Mouse (Mus musculus): ENCODE measurements around the gene Sec22c. TPM values are rescaled to one million over a fixed set of nuclear protein-coding genes. Genes with fewer than 3 reads are reported as not detected.

Gene Sec22c
- total RNA-seq, 2 experiments from 2014 or later: 2.6 to 4.8 TPM

DNA sequence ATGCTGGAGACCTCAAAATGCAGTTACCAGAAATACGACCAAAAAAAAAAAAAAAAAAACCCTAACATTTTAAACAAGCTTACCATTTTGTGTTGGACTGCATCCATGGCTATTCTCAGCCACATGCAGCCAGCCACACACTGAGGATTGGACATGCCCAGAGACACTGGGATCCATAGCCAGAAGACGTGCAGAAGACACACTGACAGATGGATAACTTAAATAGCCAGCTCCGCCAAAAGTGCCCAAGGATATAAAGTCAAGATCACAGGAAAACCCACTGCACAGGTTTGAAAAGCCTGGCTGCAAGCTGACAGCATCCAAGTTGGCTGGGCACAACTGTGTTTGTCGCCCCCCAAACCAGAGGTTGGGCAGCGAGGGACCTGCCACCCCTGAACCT lies 41.2 kb downstream of the Sec22c start:
- Histone ChIP-seq H3K4me3 (no peak overlapping the region), H3K27ac (no peak overlapping the region)
- TF ChIP-seq CTCF (IDR thresholded peaks at IDR 0.05): no peak
- no peak for DNase-seq
- intact Hi-C loops (cut with DNase I): no loop called here

DNA sequence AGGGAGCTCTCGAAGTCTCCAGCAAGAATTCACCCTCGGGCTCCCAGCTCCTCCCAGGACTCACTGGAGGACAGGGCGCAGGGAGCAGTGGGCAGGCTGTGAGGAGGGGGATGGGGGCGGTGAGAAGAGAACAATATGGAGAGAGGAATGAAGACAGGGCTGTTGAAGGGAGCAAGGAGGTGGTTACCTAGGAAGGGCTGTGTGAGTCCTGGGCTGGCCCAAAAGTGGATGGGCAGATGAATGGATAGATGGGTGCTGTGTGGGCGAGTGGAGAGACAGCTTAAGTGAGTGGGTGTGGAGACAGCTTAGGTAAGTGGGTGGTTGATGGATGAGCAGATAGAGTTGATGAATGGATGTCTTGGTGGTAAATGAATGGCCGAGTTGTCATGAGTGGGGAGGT lies 41.8 kb downstream of the Sec22c start:
- no peak overlapping the region for H3K4me3 ChIP-seq
- no peak for TF ChIP-seq CTCF (IDR thresholded peaks at IDR 0.05)
- intact Hi-C loops (cut with DNase I): no loop called here
- DNase-seq: no peak
- H3K27ac ChIP-seq: no peak overlapping the region

DNA sequence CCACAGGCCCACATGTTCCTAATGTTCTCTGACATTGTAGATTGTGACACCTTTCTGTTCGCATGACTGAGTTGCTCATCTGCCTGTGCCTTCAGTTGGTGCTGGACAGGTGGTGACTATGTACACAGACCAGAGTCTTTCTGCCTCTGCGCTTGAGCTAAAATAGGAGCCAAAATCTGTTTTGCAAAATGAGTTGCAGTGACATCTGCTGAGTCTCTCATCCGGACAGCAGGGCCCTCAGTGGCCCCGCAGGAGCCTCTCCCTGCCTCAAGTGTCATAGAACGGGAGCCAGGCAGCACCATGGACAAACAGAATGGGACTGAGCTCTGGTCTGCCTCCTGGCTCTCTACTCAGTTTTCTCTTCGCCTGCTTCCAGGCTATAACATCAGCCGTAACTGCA lies 45.5 kb downstream of the Sec22c start:
- intact Hi-C loops (cut with DNase I): no loop called here
- no peak for TF ChIP-seq CTCF (IDR thresholded peaks at IDR 0.05)
- Histone ChIP-seq H3K4me3 (no peak overlapping the region), H3K27ac (no peak overlapping the region)
- no peak for DNase-seq

DNA sequence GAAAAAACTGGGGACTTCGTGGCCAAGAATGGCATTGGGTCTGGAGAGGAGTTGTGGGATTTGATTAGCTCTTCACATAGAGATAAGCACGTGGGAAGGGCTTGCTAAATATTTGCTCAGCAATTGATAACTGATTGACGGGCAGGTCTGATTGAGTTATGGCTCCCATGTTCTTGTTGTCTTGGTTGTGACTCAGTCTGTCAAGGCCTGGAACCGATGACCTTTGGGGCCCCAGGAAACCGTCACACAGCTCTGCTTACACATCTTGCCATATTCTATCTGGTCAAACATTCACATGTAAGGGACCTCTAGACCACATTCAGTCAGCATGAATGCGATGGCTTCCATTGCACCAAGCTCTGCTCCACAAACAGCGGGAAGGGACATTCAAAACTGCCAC lies 47.0 kb downstream of the Sec22c start:
- DNase-seq: no peak
- no peak for TF ChIP-seq CTCF (IDR thresholded peaks at IDR 0.05)
- no peak overlapping the region for H3K27ac ChIP-seq
- H3K4me3 ChIP-seq: no peak overlapping the region
- intact Hi-C loops (cut with DNase I): no loop called here

DNA sequence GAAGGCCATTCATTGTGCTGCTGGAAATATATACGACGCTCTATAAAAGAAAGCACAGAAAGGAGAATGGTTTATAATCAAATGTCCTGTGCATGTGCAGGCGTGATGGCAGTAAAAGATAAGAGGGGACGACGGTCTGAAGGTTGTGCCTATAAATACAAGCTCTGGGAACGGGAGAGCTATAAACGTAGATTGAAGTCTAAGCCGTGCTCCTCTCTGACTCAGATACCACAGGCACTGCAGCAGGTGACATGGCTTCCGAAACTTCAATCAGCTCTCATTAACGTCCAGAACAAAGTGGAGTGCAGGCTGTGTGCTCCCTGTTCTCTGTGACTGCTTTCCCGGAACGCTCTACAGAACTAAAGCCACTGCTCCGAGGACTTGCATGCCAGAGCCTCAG lies 48.1 kb downstream of the Sec22c start:
- TF ChIP-seq CTCF (IDR thresholded peaks at IDR 0.05): no peak
- Histone ChIP-seq H3K27ac (no peak overlapping the region), H3K4me3 (no peak overlapping the region)
- no peak for DNase-seq
- intact Hi-C loops (cut with DNase I): no loop called here

DNA sequence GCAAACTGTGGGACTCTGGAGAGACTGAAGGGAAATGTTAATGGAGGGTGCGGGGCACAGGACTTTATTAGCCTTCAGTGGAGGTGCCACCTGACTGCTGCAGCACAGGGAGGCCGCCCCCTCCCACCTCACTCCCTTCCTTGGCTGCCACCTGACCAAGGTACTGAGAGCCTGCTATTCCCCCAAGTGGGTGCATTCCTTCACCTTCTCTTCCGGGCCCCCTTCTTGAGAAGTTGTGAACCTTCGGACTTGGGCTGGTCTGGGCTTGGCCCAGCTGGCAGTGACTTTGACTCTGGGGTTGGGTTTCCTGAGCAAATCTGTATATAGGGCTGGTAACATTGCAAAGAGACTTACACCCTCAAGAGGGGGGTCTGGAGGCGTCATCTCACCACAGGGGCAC lies 49.0 kb downstream of the Sec22c start:
- H3K27ac ChIP-seq: no peak overlapping the region
- no peak for TF ChIP-seq CTCF (IDR thresholded peaks at IDR 0.05)
- H3K4me3 ChIP-seq: no peak overlapping the region
- DNase-seq: no peak
- intact Hi-C loops (cut with DNase I): no loop called here

DNA sequence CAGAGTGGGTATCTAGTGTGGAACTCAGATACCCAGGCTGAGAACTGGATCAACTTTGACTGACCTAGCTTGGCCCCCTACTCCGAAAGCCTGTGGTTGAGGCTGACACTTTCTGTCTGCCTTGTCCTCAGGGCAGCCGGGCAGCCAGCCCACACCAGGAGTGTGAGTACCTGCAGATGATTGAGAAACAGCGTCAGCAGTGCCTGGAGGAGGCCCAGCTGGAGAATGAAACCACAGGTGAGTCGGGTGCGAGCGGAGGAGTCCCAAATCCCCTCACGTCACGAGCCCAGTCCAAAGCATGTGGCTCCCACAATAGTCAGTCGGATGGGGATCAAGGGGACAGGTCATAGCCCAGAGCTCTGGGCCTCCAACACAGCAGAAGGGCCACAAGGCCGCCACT lies 51.6 kb downstream of the Sec22c start:
- TF ChIP-seq CTCF (IDR thresholded peaks at IDR 0.05): no peak
- intact Hi-C loops (cut with DNase I): no loop called here
- DNase-seq: peak; percentile 9
- H3K27ac ChIP-seq: no peak overlapping the region
- no peak overlapping the region for H3K4me3 ChIP-seq

DNA sequence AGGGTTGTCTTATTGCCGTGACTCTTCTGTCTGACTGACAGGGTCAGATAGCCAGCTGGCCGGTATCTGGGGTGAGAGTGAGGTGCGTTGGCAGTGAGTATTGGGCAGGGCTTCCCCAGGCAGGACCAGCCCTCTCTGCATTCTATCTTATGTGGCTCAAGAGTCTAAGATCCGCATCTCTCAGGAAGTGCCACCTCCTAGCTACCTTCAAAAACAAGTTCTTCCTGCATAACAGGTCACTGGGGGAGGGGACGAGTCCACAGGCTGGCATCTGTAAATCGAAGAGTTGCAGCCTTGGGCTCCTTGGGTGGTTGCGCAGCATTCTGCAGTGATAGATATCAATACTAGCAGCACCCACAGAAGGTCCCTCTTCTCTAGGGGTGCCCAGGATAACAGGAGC lies 58.3 kb downstream of the Sec22c start:
- intact Hi-C loops (cut with DNase I): no loop called here
- no peak overlapping the region for H3K27ac ChIP-seq
- TF ChIP-seq CTCF (IDR thresholded peaks at IDR 0.05): no peak
- no peak overlapping the region for H3K4me3 ChIP-seq
- no peak for DNase-seq

DNA sequence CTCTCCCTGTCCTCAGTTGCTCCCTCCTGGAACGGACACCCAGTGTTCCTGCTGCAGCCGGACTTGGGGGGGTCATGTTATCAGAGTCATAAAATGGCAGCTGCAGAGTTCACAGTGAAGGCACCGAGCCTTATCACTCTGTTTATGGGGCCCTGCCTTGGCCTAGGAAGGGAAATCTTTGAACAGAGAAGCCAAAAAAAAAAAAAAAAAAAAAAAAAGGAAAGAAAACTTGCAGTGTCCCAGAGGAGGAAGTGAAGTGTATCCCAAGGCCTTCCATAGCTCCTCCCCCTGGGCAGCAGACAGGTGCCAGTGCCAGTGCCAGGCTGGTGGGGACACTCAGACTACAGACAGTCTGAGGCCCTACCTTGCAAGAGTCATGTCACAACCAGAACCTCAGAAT lies 60.4 kb downstream of the Sec22c start:
- H3K4me3 ChIP-seq: no peak overlapping the region
- DNase-seq: no peak
- TF ChIP-seq CTCF (IDR thresholded peaks at IDR 0.05): no peak
- no peak overlapping the region for H3K27ac ChIP-seq
- intact Hi-C loops (cut with DNase I): no loop called here

DNA sequence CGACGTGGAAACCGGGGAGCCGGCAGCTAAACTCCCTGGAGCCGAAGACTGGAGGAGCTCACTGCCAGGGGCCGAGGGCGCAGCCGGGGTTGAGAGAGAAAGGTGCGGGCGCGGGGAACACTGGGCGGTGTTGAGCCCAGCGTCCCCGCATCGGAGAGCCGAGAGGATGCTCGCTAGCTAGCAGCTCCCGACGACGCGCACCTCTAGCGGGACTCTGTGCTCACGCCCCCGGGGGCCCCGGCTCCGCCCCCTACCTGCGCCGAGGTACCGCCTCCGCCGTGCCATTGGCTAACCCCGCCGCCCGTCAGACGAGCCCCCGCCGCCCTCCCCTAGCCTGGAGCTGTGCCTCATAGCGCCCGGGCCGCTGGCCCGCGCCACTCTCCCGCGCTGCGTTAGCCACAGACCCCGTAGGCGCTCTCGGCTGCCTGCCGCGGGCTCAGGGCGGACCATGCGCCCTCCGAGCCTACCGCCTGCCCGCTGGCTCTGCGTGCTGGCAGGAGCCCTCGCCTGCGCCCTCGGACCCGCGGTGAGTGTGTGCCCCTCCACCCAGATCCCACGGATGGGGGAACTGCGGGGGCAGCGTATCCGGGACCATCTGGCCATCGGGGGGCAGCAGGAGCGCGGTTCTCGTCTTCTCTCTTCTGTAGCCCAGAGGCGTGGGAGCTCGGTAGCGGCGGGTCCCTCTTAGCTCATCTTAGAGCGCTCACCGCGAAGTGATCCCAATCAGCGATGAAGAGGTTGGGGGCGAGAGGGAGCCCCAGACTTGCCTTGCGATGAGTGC lies 62.7 kb downstream of the Sec22c start, which contains the start of gene Vipr1:
Vipr1 (plus strand) TSS at position 316 of the 781 bp plus-strand sequence.
- H3K4me3 ChIP-seq: peak within 1 kb of the TSS; percentile 73
- intact Hi-C loops (cut with DNase I): loop anchor here (1.0 kb wide), 1 partner anchor 37 kb away; no protein-coding TSS in a partner anchor
- DNase-seq: peak; percentile 68
- H3K27ac ChIP-seq: peak within 1 kb of the TSS; percentile 61
- TF ChIP-seq CTCF (IDR thresholded peaks at IDR 0.05): no peak

DNA sequence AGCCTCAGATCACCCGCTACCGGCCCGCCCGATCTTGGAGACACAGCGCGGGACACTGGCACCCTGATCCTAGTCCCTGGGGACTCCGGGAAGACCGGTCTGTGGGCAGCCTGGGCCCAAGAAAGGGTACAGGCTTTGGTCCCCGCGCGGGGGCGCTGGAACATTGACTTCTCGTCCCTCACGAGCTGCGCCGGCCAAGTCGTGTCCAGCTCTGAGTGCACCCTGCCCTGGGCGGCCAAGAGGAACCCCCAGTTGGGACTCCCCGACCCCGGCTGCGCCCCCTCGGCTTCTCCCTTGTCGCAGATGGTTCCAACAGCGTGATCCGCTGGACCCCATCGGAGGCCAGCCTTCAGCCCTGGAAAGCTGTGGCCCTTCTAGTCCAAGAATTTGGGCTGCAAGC lies 63.3 kb downstream of the Sec22c start, which contains the start of gene Lyzl4:
Lyzl4 (minus strand) TSS at position 96 of the 400 bp plus-strand sequence.
- intact Hi-C loops (cut with DNase I): loop anchor here (1.0 kb wide), 1 partner anchor 37 kb away; no protein-coding TSS in a partner anchor
- DNase-seq: peak; percentile 89
- peak within 1 kb of the TSS; percentile 73 for H3K4me3 ChIP-seq
- H3K27ac ChIP-seq: peak within 1 kb of the TSS; percentile 61
- peak; percentile 75 for TF ChIP-seq CTCF (IDR thresholded peaks at IDR 0.05)

DNA sequence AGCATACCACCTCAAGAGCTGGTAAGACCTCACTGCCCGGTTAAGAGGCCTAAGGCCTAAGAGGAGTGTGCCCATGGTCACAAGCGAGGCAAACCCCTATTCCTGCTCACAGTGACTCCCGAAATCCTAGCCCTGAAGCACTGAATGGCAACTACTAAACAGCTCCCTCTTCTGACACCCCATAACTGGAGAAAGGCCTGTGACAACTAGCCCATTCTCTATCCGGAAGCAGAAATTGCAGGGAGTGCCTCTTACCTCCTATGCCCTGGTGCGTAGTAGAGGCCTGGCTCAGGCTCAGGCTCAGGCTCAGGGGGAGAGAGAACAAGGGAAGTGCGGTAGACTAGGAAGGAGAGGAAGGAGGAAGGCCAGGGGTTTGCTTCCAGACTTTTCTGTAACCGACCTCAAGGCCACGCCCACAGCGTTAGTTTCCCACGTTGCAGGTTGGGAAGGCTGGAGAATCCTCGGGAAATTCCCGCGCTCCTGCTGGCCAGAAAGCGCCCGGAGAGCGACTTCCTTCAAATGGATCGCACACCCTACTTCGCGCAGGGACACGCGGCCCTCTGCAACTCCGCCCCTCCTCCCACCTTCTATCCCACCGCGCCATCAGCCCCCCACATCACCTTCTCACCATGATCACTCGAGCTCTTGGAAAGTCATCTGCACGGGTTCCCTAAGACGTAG lies 63.9 kb downstream of the Sec22c start:
- intact Hi-C loops (cut with DNase I): no loop called here

DNA sequence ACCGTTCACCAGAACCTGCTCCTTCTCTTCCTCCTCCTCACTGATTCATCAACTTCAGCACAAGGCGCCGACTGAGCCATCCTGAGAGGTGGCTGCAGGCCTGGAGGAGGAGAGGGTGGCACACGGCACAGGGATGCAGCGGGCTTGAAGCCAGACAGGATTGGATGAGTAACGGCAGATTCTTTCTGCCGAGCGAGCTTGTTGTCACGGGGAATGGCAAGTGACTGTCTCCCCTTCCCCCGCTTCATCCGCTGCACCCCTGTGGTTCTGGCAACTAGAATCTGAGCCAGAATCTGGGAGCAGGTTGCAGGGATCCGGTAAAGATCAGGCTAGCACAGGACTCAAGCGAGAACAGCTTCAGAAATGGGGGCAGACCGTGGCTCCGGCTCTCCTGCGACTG lies 65.5 kb downstream of the Sec22c start:
- no peak for DNase-seq
- no peak for TF ChIP-seq CTCF (IDR thresholded peaks at IDR 0.05)
- intact Hi-C loops (cut with DNase I): no loop called here
- Histone ChIP-seq H3K4me3 (no peak overlapping the region), H3K27ac (no peak overlapping the region)

More for the DNA sequence above, 63.9 kb downstream of the Sec22c start:
- no peak for TF ChIP-seq CTCF (IDR thresholded peaks at IDR 0.05)
- H3K27ac ChIP-seq: peak overlapping the region; percentile 51
- no peak for DNase-seq
- H3K4me3 ChIP-seq: peak overlapping the region; percentile 73
